Mouse (Mus musculus) lung, postnatal 0 days (tissue): ENCODE results near the gene Fut8. TPM values are rescaled to one million over a fixed set of nuclear protein-coding genes. Genes with fewer than 3 reads are reported as not detected.
A peak's percentile ranks its signal among the peaks of the same experiment; 100 is the strongest.
"Not testable (repeated sequence)": the region's sequence is repeated elsewhere in the genome, so short reads cannot be mapped to it uniquely, and the experiment has no call there.

Experiments
- ATAC-seq: fragments of 200-750 bp; cut with Nextera tagmentation; 2 replicates; pipeline ENCODE4 v1.8.0; 2017; ENCODE audit warnings: moderate library complexity
- DNase-seq: peaks from one replicate; pipeline ENCODE4 v3.0.0-alpha.2; 2016; ENCODE audit warnings: low spot score
- H3K27ac ChIP-seq: fragments of 300-500 bp; sonication (generic); 2 replicates; pipeline ENCODE4 v1.5.1; 2014; ENCODE audit warnings: antibody characterized with exemption, mild to moderate bottlenecking, low read length, mixed read lengths
- H3K27me3 ChIP-seq: fragments of 300-500 bp; sonication (generic); replicated peaks from 2 replicates; pipeline ENCODE4 v1.6.1; 2014; ENCODE audit warnings: low read length, mixed read lengths; ENCODE audit not compliant: insufficient read depth
- H3K36me3 ChIP-seq: fragments of 300-500 bp; sonication (generic); 2 replicates; pipeline ENCODE4 v1.6.1; 2014; ENCODE audit warnings: low read length, mixed read lengths; ENCODE audit not compliant: insufficient read depth
- H3K4me1 ChIP-seq: fragments of 300-500 bp; sonication (generic); 2 replicates; pipeline ENCODE4 v1.6.1; 2014; ENCODE audit warnings: antibody characterized with exemption, low read depth, low read length, mixed read lengths; ENCODE audit not compliant: insufficient read depth
- H3K4me2 ChIP-seq: fragments of 300-500 bp; sonication (generic); replicated peaks from 2 replicates; pipeline ENCODE4 v1.6.1; 2014; ENCODE audit warnings: low read depth, mild to moderate bottlenecking, low read length, moderate library complexity, mixed read lengths
- H3K4me3 ChIP-seq: fragments of 300-500 bp; sonication (generic); 2 replicates; pipeline ENCODE4 v1.5.1; 2014; ENCODE audit warnings: low read depth, low read length
- H3K9ac ChIP-seq: fragments of 300-500 bp; sonication (generic); replicated peaks from 2 replicates; pipeline ENCODE4 v1.6.1; 2014; ENCODE audit warnings: low read depth, mild to moderate bottlenecking
- H3K9me3 ChIP-seq: fragments of 300-500 bp; sonication (generic); 2 replicates; pipeline ENCODE4 v1.6.1; 2016; ENCODE audit warnings: low read length, mixed read lengths
- CTCF ChIP-seq: IDR thresholded peaks from 2 replicates; pipeline ENCODE4 v1.5.1; 2016; ENCODE audit warnings: antibody characterized with exemption, mild to moderate bottlenecking
- EP300 ChIP-seq: IDR thresholded peaks from 2 replicates; pipeline ENCODE4 v1.6.1; 2016; ENCODE audit warnings: antibody characterized with exemption, mild to moderate bottlenecking, control low read depth
- WGBS: fragments of 180-500 bp; shearing (Covaris S2); extraction: QIAGEN DNeasy Blood & Tissue Kit; methylation state at CpG from one replicate; pipeline ENCODE4 v1.1.7; 2014; 5-methylcytosine and 5-hydroxymethylcytosine counted together
- polyA plus RNA-seq: library from polyadenylated mRNA; unstranded; fragments of >200 nt; fragmentation: Nextera tagmentation; extraction: Ambion mirVana; gene quantifications from 2 replicates; pipeline ENCODE4 v1.2.1, GENCODE M21; 2015

The Fut8 gene
- polyA plus RNA-seq, 1 experiment from 2014 or later, result 31.4 TPM

- WGBS, result 78% methylated on average over 24 of the region's 24 CpGs
- Histone ChIP-seq H3K4me2 (no peak overlapping the region), H3K9ac (no peak overlapping the region), H3K27me3 (no peaks in the 10 kb centered on the region), H3K36me3 (no peaks in the 10 kb centered on the region), H3K27ac (no peak overlapping the region), H3K4me1 (no peaks in the 10 kb centered on the region), H3K4me3 (no peak overlapping the region), H3K9me3 (no peaks in the 10 kb centered on the region)
- ATAC-seq, result no peak
- DNase-seq, result no peak
- TF ChIP-seq EP300, result no peak
- no peak for TF ChIP-seq CTCF
These were observed 269.8 kb downstream of the Fut8 start for GRCm38 (mm10) chr12:77507770-77508169.

- WGBS, result 83% methylated on average over 7 of the region's 7 CpGs
- Histone ChIP-seq H3K9me3 (no peaks in the 10 kb centered on the region), H3K27me3 (no peaks in the 10 kb centered on the region), H3K4me1 (no peaks in the 10 kb centered on the region), H3K9ac (no peak overlapping the region), H3K36me3 (no peaks in the 10 kb centered on the region), H3K4me3 (no peak overlapping the region), H3K27ac (no peak overlapping the region), H3K4me2 (no peak overlapping the region)
- DNase-seq (no peak), ATAC-seq (no peak)
- no peak for TF ChIP-seq CTCF
- TF ChIP-seq EP300, result no peak
These were observed 272.8 kb downstream of the Fut8 start for GRCm38 (mm10) chr12:77510758-77511157.

GRCm38 (mm10) chr12:77511206-77511605, 273.3 kb downstream of the Fut8 start:
- DNase-seq (no peak), ATAC-seq (no peak)
- Histone ChIP-seq H3K4me3 (no peak overlapping the region), H3K9me3 (no peaks in the 10 kb centered on the region), H3K4me2 (no peak overlapping the region), H3K36me3 (no peaks in the 10 kb centered on the region), H3K4me1 (no peaks in the 10 kb centered on the region), H3K27ac (no peak overlapping the region), H3K27me3 (no peaks in the 10 kb centered on the region), H3K9ac (no peak overlapping the region)
- 68% methylated on average over 9 of the region's 9 CpGs for WGBS
- no peak for TF ChIP-seq CTCF
- TF ChIP-seq EP300, result no peak

GRCm38 (mm10) chr12:77511631-77512030, 273.7 kb downstream of the Fut8 start:
- Histone ChIP-seq H3K4me1 (no peaks in the 10 kb centered on the region), H3K4me3 (no peak overlapping the region), H3K9ac (no peak overlapping the region), H3K27ac (no peak overlapping the region), H3K27me3 (no peaks in the 10 kb centered on the region), H3K4me2 (no peak overlapping the region), H3K36me3 (no peaks in the 10 kb centered on the region), H3K9me3 (no peaks in the 10 kb centered on the region)
- TF ChIP-seq EP300, result no peak
- TF ChIP-seq CTCF, result no peak
- DNase-seq (no peak), ATAC-seq (no peak)
- WGBS, result 60% methylated on average over 3 of the region's 3 CpGs

- Histone ChIP-seq H3K4me2 (no peak overlapping the region), H3K9ac (no peak overlapping the region), H3K36me3 (no peaks in the 10 kb centered on the region), H3K4me3 (no peak overlapping the region), H3K27me3 (no peaks in the 10 kb centered on the region), H3K9me3 (no peaks in the 10 kb centered on the region), H3K4me1 (no peaks in the 10 kb centered on the region), H3K27ac (no peak overlapping the region)
- ATAC-seq (no peak), DNase-seq (no peak)
- 87% methylated on average over 6 of the region's 6 CpGs for WGBS
- TF ChIP-seq EP300, result no peak
- TF ChIP-seq CTCF, result no peak
These were observed 278.9 kb downstream of the Fut8 start for GRCm38 (mm10) chr12:77516805-77517204.

- WGBS, result 87% methylated on average over 12 of the region's 12 CpGs
- no peak for TF ChIP-seq CTCF
- TF ChIP-seq EP300, result no peak
- H3K27ac ChIP-seq, result no peak overlapping the region
- no peak for ATAC-seq
- no peak overlapping the region for H3K4me2 ChIP-seq
- DNase-seq, result no peak
- no peaks in the 10 kb centered on the region for H3K9me3 ChIP-seq
- no peak overlapping the region for H3K4me3 ChIP-seq
- no peaks in the 10 kb centered on the region for H3K4me1 ChIP-seq
- H3K9ac ChIP-seq, result no peak overlapping the region
- no peaks in the 10 kb centered on the region for H3K36me3 ChIP-seq
- H3K27me3 ChIP-seq, result no peaks in the 10 kb centered on the region
These were observed 279.8 kb downstream of the Fut8 start for GRCm38 (mm10) chr12:77517691-77518090.

GRCm38 (mm10) chr12:77519534-77520102, 281.7 kb downstream of the Fut8 start:
- DNase-seq (peak; percentile 89), ATAC-seq (peak; percentile 98)
- TF ChIP-seq EP300, result peak; percentile 89
- no peak for TF ChIP-seq CTCF
- Histone ChIP-seq H3K4me2 (no peak overlapping the region), H3K27me3 (no peaks in the 10 kb centered on the region), H3K4me3 (no peak overlapping the region), H3K4me1 (no peaks in the 10 kb centered on the region), H3K36me3 (no peaks in the 10 kb centered on the region), H3K9ac (no peak overlapping the region), H3K9me3 (no peaks in the 10 kb centered on the region), H3K27ac (no peak overlapping the region)
- 46% methylated on average over 6 of the region's 6 CpGs for WGBS

GRCm38 (mm10) chr12:77524014-77524413, 286.1 kb downstream of the Fut8 start:
- WGBS, result 60% methylated on average over 3 of the region's 4 CpGs
- not testable (repeated sequence) for H3K9me3 ChIP-seq, H3K9ac ChIP-seq, H3K27ac ChIP-seq, H3K36me3 ChIP-seq, H3K4me3 ChIP-seq, ATAC-seq, H3K27me3 ChIP-seq, DNase-seq, H3K4me2 ChIP-seq, H3K4me1 ChIP-seq
